Mouse (Mus musculus) urinary bladder, postnatal 14 days (tissue): ENCODE measurements around the gene Mob3c.

Experiments
- DNase-seq: peaks from one replicate; pipeline ENCODE4 v3.0.0; 2021; ENCODE audit warnings: low spot score

Gene Mob3c

DNA sequence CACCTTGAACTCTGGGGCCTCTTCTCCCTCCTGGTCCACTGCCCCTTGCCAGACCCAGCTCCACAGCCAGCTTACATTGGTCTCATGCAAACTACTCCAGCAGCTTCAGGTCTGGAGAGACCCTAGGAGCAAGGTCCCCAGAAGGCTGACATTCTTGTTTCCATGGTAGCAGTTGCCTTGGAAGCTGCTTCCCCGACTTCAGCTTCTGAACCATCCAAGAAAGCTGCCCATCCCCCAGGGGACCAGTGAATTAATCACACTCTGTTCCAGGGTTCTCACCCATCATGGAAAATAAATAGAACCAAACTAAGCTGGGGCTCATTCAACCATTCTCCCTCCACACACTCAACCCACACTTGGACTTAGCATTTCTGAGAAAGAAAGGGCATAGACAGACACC, 53.3 kb downstream of the Mob3c start:
- no peak for DNase-seq

DNA sequence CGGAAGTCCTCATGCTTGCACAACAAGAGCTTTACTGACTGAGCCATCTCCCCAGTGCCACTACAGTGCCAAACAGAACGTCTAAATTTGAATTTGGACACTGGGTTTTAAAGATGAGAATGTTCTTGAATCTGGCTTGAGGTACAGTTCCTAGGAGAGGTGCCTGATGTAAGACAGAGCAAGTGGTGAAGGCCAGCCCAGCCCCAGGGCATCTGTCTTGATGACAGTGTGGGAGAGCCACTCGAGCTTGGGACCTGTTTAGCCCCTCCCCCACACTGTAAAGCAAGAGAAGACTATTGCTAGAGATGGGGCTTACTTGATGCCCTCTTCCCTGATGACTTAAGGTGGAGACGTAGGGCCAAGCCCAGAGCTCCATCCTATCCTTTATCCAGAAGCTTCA, 54.3 kb downstream of the Mob3c start:
- DNase-seq = no peak

DNA sequence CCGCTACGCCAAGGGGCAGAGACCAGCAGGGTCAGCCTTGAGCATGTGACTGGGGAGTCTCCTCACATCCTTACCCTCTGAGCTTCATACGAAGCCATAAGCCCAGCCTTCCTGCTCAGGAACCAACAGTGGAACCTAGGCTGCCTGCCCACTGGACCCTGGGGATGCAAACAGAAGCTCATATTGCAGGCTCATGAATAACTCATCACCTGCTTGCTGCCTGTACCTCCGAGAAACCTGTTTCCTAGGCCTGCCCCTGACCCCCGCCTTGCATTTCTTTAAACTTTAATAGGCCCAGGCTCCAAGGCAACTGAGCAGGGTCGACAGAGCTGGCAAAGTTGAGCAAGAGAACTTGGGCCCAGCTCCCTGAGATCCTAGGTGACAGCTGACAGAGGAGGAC, 56.1 kb downstream of the Mob3c start, which contains the start of gene Kncn:
Gene Kncn, plus strand, starts transcription at position 379 of the 400 bp plus-strand sequence.
- no peak for DNase-seq
